Mouse (Mus musculus) lung, postnatal 10 days (tissue): ENCODE results near the gene Zhx3.

Experiments
- DNase-seq: peaks from one replicate; pipeline ENCODE4 v3.0.0; 2021

The Zhx3 gene

GRCm38 (mm10) chr2:160872890-160873382 lies at the start of gene Zhx3:
TSS of gene Zhx3 (minus strand) at chr2:160872998.
- peak; percentile 96 for DNase-seq

- DNase-seq: no peak
Observed at GRCm38 (mm10) chr2:160921285-160921684, 48.5 kb upstream of the Zhx3 start.

GRCm38 (mm10) chr2:160918930-160919215 lies 46.1 kb upstream of the Zhx3 start:
- no peak for DNase-seq

DNA sequence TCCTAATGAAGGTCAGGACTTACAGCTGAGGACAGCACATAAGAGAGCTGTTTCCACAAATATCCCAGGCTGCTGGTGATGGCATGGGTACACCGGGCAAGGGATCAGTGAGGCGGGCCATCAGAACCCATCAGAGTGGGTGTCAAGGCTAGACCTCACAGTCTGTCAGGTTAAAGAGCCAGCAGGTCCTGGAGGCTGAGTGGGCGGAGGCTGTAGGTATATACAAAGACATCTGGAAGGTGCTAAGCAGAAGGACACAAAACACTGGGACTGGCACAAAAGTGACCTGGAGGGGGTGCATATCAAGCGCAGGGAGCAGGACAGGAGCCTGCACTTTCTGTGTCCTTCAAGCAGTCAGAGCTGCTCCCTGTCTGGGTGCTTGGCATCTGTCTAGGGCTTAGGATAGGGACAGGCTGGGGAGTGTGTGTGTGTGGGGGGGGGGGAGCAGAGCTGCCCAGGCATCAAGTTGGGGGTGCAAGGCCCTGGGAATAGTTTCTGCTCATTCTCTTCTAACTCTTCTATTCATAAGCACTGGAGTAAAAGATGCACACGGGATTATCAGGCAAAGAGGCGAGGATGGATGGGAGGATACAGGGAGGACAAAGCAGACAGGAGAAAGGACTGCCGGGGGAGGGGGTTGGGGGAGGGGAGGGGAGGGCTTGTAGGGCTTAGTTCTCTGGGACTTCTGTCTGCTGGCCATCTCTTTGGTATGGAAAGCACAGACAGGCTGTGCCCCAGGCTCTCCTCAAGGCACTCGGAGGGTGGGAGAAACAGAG lies 45.5 kb upstream of the Zhx3 start:
- DNase-seq: no peak

- DNase-seq: no peak
Observed at GRCm38 (mm10) chr2:160917313-160917712, 44.5 kb upstream of the Zhx3 start.

DNA sequence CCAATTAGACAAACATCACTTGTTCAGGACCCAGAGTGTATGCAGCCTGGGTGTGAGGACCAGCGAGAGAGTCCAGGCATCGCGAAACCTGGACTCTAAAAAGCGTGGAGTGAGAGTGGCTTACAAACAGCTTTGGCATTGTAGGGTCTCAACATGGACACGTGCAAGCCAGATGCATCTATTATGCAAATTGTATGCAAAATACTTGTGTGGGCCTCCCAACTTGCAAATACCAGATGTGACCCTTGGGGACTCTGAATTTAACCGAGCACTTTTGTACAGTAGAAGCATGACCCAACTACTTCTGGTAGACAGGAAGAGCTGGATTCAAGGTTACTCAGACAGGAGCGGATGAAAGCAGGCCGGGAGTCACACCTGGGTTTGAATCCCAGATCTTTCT lies 43.9 kb upstream of the Zhx3 start:
- DNase-seq: no peak

- no peak for DNase-seq
Observed at GRCm38 (mm10) chr2:160915821-160916610, 43.2 kb upstream of the Zhx3 start.

- DNase-seq: no peak
Observed at GRCm38 (mm10) chr2:160914656-160915055, 41.9 kb upstream of the Zhx3 start.

DNA sequence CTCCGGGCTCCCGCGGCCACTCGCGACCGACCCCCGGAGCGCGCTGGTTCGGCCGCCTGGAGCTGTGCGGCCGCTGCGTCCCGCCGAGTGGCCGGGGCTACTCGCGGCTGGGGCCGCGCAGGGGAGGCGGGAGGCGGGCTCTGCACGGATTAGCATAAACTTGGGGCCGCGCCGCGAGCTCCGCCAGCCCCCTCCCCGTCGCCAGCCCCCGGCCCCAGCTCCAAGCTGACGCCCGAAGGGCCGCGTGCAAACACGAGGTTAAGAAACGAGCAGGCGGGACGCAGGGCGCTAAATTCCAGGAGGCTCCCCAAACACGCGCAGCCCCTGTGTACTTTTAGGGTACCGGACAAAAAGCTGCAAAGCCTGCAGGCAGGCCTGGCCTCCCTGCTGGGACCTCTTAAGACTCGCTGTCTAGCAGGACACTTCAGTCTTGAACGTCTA lies 39.5 kb upstream of the Zhx3 start, which contains the start of gene Emilin3:
Gene Emilin3 (minus strand): TSS at position 98 of the 441 bp plus-strand sequence.
- DNase-seq: no peak

GRCm38 (mm10) chr2:160911558-160912201 lies 38.9 kb upstream of the Zhx3 start:
- DNase-seq: no peak

DNA sequence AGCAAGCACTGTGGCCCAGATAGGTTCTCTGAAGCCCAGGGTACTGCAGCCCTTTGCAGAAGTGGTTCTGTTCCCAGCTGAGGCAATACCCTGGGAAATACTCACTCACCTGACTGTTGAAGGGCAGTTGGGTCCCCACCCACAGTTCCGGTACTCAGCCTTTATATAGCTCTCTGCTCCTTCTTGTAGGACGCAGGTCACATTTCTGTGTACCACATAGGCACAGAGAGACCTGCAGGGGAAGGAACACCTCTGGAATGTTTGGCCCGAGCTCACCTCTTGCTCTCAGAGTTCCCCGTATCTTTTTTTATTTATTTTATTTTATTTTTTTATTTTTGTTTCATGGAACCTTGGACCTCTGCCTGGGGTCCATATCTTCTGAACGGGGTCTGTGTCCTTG lies 37.8 kb upstream of the Zhx3 start:
- DNase-seq: no peak

DNA sequence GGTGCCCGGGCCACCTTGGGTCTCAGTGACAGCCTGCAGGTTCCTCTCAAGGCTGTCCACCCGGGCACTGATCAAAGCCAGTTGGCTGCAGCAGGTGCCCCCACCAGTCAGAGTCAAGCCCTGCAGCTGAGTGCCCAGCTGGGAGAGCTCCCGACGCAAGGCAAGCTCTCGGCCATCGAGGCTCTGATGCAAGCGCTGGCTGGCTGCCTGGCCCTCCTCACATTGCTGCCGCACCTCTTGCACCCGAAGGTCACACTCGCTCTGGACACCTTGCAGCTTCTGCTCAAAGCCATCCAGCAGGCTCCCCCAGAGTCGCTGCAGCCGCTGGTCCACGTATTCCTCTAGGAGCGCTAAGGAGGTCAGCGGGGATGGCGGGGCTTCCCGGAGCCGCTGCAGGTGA lies 35.8 kb upstream of the Zhx3 start:
- DNase-seq: peak; percentile 24

DNA sequence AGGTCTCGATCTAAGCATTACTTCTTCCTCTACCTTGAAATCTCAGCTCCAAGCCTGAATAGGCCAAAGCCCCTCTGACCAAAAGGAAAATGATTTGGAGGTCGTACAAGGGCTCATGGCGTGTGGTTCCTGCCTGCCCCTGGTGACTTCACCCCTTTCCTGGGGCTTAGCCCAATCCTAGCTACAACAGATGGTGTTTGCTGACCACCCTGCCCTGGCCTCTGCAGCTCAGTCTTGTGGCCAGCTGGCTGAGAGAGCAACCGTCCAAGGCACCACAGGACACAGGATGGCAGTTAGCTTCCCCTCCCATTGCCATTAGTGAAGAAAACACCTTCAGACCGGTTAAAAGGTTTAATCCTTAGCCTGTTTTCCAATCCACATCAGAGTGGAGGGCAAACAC lies 33.3 kb upstream of the Zhx3 start:
- no peak for DNase-seq

GRCm38 (mm10) chr2:160905301-160905700 lies 32.5 kb upstream of the Zhx3 start:
- no peak for DNase-seq

- DNase-seq: no peak
Observed at GRCm38 (mm10) chr2:160901656-160902412, 29.0 kb upstream of the Zhx3 start.

- no peak for DNase-seq
Observed at GRCm38 (mm10) chr2:160891697-160892096, 18.9 kb upstream of the Zhx3 start.

- no peak for DNase-seq
Observed at GRCm38 (mm10) chr2:160891045-160891444, 18.2 kb upstream of the Zhx3 start.

GRCm38 (mm10) chr2:160887859-160888258 lies 15.1 kb upstream of the Zhx3 start:
- peak; percentile 76 for DNase-seq

DNA sequence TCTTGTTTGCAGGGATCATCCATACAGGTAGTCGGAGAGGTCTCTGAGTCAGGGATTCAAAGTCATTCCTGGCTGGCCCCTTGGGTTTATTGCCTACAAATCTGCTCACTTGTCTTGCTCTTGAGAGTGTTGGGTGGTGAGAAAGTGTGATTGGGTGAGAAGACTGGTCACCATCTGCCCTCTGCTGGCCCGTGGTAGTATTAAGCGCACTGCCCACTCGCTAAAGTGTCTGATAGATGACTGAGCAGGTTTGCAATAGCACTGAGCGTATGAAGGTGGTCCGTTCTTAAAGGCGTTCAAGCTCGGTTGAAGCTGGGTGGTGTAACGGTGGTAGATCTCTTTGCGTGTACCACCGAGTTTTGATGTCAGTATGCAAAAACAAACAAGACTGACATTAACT lies 14.5 kb upstream of the Zhx3 start:
- peak; percentile 91 for DNase-seq

DNA sequence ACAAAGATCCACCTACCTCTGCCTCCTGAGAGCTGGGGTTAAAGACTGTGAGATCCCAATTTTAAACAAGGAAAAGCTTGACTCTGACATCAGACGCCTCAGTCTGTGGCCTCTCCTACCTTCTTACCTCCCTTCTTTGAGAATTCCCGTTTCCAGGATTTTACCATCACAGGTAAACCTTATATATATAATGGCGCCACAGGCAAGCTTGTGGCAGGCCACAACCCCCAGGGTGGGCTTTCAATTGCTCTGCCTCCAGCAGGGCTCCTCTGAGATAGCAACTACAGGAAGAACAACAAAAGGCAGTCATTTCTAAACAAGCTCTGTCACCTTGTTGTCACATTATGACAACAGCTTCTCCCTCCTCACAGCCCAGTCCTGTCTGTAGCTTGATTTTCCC lies 13.4 kb upstream of the Zhx3 start:
- DNase-seq: no peak

- peak; percentile 72 for DNase-seq
Observed at GRCm38 (mm10) chr2:160884830-160885229, 12.0 kb upstream of the Zhx3 start.

GRCm38 (mm10) chr2:160883912-160884311 lies 11.1 kb upstream of the Zhx3 start:
- DNase-seq: peak; percentile 72

GRCm38 (mm10) chr2:160882436-160882835 lies 9.6 kb upstream of the Zhx3 start:
- peak; percentile 21 for DNase-seq
